Mouse (Mus musculus) small intestine, adult 2 months (tissue): Measurements from ENCODE around the gene Kdm6b.

ENCODE experiments used
- CTCF ChIP-seq: fragments of 200-500 bp; IDR thresholded peaks from 2 replicates; pipeline ENCODE4 v1.5.1; 2012; ENCODE audit warnings: low read depth, mild to moderate bottlenecking, control low read depth, inconsistent platforms, low read length, moderate library complexity, mixed read lengths; ENCODE audit not compliant: insufficient replicate concordance, insufficient read length; ENCODE audit errors: extremely low read depth
- POLR2A ChIP-seq: fragments of 200-500 bp; IDR thresholded peaks from 2 replicates; pipeline ENCODE4 v1.6.1; 2012; ENCODE audit warnings: low read depth, mild to moderate bottlenecking, control low read depth, inconsistent platforms, low read length, moderate library complexity

GRCm38 (mm10) chr11:69398059-69398458 is 15.4 kb downstream of the Kdm6b start, which contains the start of gene Tmem88:
- no peak; the same call in 1 of the 2 replicates for TF ChIP-seq POLR2A
- TF ChIP-seq CTCF, result no peak
